Mouse (Mus musculus) left cerebral cortex, adult 9 months (tissue): ENCODE results near the gene Nek9.

Experiments
- DNase-seq, 2 experiments: peaks; one replicate each; pipeline ENCODE4 v3.0.0; 2022; ENCODE audit warnings: low spot score in 2 of 2

The Nek9 gene

GRCm38 (mm10) chr12:85347196-85347595, 8.0 kb upstream of the Nek9 start:
- no peak for DNase-seq

GRCm38 (mm10) chr12:85346374-85346773, 7.2 kb upstream of the Nek9 start:
- peak in 1 of 2 experiments; percentile 76 for DNase-seq

- DNase-seq = no peak
These were observed 6.4 kb upstream of the Nek9 start for GRCm38 (mm10) chr12:85345559-85345958.

DNA sequence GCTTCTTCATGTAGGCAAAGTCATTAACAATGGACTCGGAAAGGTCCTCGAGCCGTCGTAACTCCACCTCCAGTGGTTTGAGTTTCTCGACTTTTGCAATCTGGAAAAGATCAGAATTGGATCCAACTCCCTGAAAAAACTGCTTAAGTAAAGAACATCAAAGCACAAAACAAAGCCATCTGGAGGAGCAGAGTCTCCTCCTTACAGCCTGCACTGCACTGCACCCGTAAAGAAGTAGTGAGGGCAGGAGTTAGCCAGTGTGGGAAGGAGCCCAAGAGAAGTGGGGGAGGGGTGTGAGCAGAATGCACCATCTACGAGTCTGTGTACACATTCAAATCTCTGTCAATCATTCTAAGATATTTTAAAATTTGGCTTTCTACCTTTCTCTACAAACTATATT, 5.1 kb upstream of the Nek9 start:
- DNase-seq = no peak

DNA sequence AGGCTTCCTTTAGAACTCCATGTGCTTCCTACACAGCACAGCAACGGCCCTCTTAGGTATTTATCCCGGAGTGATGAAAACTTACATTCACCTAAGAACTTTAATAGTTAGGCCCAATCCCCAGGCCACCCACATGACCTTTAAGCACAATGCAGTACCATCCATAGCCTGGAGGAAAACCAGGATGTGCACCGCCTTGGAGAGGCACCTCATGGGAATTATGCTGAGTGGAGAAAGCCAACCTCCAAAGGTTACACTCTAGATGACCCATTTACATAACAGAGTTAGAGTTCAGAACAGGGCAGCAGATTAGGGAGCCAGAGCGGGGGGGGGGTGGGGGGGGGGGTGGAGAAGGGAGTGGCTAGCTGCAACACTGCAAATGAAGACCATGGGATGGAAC, 3.1 kb upstream of the Nek9 start:
- no peak for DNase-seq

DNA sequence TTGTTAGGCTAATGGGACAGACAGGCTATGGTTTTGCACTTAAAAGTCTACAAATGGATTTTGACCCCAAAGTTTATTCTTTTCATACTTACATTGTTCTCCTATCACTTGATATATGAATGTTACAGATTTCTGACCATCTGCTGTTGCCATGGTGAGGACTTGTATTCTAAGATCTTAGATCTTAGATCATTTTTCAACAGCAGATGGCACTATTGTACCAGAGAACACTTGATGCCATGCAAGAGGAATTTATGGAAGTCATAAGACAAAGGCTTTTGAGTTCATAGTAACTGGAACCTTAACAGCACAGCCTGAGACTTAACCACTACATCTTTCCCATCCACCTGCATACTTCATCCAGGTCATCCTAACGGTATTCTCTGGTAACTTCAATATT, 2.0 kb upstream of the Nek9 start:
- peak in 1 of 2 experiments; percentile 43 for DNase-seq

DNA sequence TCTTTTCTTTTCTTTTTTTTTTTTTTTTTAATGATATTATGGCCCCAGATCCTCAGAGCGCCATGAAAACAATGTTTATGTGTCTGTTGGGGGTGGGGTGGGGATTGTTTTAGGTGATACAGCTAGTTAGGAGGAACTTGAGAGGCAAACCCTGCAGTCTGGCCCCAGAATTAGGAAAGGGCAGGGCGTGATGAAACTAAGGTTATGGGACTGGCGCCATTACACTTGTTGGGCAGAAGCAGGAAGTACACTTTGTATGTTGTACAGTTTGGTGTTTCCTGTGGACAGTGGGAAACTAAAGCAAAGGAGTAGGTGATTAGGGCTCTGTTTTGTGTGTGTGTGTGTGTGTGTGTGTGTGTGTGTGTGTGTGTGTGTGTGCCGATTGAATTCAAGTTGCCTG, 785 bp upstream of the Nek9 start:
- DNase-seq = no peak

DNA sequence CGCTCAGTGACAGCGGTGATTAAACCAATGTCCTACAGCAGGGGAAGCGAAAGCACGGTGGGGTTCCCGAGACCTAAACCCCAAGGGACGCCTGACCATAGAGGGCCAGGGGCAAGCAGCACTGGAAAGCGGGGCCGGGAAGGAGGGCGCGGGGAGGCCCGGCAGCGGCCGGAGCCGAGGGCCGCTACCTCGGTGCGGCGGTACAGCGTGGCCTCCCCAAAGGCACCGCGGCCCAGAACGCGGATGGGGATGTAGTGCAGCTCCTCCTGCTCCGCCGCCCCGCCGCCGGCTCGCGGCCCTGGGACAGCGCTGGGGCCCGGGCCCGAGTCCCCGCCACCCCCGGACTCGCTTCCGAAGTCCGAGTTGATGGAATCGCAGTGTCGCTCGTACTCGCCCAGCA, 347 bp downstream of the Nek9 start:
- DNase-seq = no peak

- no peak for DNase-seq
These were observed 1.4 kb downstream of the Nek9 start for GRCm38 (mm10) chr12:85337567-85338311.

DNA sequence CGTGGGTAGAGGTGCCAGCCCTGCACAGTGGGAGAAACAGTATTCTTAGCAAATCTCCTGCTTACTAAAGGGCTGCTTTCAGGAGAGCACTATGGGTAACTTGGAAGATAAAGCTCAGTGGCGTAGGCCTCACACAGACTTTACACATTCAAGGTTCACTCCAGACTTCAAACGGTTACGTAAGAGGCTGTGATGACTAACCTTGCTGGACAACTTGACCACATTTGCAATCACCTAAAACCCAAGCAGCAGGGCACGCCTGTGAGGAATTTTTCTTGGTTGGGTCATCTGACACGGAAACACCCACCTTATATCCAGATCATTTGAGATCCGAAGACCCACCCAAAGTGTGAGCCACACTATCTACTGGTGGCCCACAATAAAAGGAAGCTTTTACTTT, 9.0 kb downstream of the Nek9 start:
- no peak for DNase-seq

- DNase-seq = no peak
These were observed 30.5 kb downstream of the Nek9 start for GRCm38 (mm10) chr12:85308651-85309050.

GRCm38 (mm10) chr12:85305247-85305892, 33.8 kb downstream of the Nek9 start:
- DNase-seq = peak; percentile 52 to 93

DNA sequence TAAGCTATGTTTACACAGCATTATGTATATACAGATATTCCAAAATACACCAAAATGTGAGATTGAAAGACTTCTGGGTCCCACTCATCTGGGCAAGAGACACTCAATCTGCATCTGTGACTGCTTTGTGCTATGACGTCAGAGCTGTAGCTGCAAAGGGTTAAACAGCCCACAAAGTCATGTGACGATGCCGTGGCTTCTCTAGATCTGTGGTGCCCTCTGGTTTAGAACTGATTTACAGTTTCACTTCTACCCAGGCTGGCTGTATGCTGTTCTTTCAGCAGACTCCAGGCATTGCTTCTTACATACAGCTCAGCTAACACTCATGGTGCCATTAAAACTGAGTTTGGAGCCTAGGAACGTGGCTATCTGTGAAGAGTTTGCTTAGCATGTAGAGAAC, 34.4 kb downstream of the Nek9 start:
- peak in 1 of 2 experiments; percentile 23 for DNase-seq

DNA sequence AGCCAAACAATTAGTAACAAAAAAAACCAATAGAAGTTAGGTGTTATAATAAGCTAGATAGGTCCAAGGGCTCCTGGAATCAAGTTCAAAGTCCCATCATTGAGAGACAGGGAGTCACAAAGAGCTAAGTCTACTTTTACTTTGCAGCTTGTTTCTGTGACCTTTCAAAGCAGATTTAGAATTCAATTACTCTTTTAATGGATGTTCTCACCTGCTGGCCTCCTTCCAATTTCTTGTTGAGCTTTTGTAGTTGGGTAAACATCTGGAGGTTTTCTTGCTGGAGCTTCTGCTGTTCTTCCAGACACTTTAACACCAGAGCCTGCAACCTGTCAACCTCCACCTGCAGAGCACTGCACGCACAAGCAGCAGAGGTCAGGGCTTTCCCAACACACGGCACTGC, 35.9 kb downstream of the Nek9 start:
- no peak for DNase-seq

DNA sequence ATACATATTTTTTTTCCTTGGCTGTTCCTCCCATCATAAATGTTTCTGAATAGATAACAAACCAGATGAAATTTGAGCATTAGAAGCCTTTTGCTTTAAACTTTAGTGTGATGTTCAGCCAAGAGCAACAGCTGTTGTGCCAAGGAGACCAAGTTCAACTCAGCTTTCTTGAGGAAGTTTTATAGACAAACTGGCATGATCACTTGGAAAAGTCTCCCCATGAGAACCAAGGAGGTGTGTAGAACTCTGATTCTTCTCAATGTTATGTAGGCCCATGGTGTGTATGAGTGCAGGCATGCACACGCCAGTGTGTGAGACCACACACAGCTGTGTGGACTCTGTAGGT, 40.4 kb downstream of the Nek9 start:
- no peak for DNase-seq

GRCm38 (mm10) chr12:85298127-85298834, 40.9 kb downstream of the Nek9 start:
- DNase-seq = no peak

DNA sequence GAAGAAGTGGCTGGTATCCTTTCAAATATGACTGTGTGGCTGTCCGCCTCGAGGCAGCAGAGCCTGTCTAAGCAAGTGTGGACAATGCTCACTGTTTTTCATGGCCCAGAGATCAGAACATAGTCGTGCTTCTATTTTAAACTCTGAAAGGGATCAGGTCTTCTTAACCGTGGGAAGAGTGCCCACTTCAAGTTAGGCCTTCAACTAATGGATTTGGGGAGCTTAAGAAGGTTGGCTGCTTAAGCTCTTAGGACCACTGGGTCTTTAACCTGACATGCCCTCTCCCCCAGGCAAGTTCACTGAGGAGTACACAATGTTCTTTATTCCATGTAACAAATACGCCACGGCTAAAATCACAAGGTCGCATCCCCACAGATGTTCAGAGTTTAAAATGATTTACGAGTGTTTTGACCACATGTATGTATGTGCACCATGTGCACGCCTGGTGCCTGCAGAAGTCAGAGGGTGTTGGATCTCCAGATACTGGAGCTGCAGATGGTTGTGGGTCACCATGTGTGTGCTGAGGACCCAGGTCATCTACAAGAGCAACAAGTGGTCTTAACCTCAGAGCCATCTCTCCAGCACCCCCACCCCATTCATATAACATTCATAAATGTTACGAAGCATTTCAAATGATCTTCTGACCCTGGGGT, 41.7 kb downstream of the Nek9 start:
- no peak for DNase-seq

GRCm38 (mm10) chr12:85296915-85297314, 42.2 kb downstream of the Nek9 start:
- DNase-seq = no peak

DNA sequence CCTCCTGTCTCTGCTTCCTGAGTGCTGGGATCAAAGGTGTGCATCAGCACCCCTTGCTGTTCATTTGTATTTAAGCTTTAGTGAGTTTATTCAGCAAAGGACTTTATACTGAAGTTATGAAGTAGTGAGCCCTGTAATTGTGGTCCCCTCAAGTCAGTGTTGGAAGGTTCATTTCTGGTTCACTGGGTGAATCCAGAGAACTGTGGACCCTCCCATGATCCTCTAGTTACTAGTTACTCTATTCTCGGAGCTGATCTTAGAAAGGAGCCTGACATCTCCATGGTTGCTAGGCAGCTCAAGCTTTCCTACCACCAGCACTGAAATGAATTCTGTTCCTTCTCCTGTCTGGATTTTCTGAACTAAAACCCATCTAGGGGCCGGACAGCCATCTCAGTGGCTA, 43.7 kb downstream of the Nek9 start:
- DNase-seq = no peak

DNA sequence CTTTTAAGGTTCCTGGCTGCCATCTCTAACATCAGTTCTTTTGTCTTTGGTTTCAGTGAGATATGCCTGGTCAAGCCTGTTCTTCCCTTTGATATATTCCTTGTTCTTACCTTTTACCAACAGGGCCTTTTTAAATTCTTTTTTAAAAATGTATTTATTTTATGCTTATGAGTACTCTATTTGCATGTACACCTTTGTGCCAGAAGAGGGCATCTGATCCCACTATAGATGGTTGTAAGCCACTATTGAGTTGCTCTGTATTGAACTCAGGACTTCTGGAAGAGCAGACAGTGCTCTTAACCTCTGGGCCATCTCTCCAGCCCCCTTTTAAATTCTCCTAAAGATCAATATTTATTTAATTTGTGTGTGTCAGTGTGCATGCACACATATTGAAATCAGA, 46.3 kb downstream of the Nek9 start:
- no peak for DNase-seq

- no peak for DNase-seq
These were observed 46.9 kb downstream of the Nek9 start for GRCm38 (mm10) chr12:85292288-85292687.

DNA sequence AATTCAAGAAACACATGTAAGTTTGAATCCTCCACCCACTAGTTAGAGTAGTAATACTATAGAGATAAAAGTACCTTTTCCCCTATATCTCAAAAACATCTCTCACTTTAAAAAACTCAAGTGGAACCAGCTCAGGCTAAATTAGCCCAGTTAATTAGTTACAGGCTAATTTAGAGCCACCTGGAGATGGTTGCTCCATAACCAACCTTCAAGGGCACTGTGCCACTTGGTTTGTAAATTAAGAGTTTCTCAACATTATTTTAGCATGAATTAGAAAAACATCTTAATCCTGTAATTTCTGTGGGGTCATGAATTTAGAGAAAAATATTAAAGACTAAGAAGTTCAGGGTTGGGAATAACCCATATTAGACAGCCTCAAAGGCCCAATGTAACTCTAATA, 47.6 kb downstream of the Nek9 start:
- no peak for DNase-seq

- DNase-seq = no peak
These were observed 48.5 kb downstream of the Nek9 start for GRCm38 (mm10) chr12:85290633-85291032.
